Mouse (Mus musculus) testis, adult 2 months (tissue): Measurements from ENCODE around the gene Klf12.

Experiments
- CTCF ChIP-seq: fragments of 200-500 bp; IDR thresholded peaks from 2 replicates; pipeline ENCODE4 v1.5.1; 2012; ENCODE audit warnings: low read depth, mild to moderate bottlenecking, inconsistent platforms, low read length, moderate library complexity; ENCODE audit not compliant: control insufficient read depth, insufficient read depth, insufficient replicate concordance
- POLR2A ChIP-seq: fragments of 200-500 bp; IDR thresholded peaks from 2 replicates; pipeline ENCODE4 v1.6.1; 2012; ENCODE audit warnings: low read depth, mild to moderate bottlenecking, inconsistent platforms, low read length, moderate library complexity; ENCODE audit not compliant: control insufficient read depth

DNA sequence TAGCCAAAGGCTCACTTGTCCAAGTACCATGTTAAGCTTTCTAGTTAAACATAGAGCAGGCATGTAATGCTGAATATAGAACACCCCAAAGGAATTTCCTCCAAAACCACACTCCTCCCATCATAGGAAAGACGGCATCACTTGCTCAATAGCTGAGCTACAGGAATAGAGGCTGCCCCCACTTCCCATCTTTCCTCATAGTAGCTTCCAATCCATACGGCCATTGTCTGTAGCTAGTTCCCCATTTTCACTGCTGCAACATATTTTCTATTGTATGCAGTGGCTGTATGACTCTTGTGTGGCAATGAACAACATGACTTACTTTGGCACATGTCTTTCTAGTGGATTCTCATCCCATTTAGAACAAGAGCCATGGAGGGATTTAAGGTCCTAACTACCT, 267.3 kb downstream of the Klf12 start:
- TF ChIP-seq CTCF = no peak
- no peak for TF ChIP-seq POLR2A
